Mouse (Mus musculus) neural tube, embryonic 13.5 days (tissue): ENCODE results near the gene Nrxn3. TPM values are rescaled to one million over a fixed set of nuclear protein-coding genes. Genes with fewer than 3 reads are reported as not detected.

Experiments used
- ATAC-seq: fragments of 200-750 bp; cut with Nextera tagmentation; 2 replicates; pipeline ENCODE4 v1.8.0; 2017; ENCODE audit warnings: low read depth, mild to moderate bottlenecking, moderate TSS enrichment, moderate library complexity
- H3K27ac ChIP-seq: fragments of 300-500 bp; sonication (generic); replicated peaks from 2 replicates; pipeline ENCODE4 v1.5.1; 2015; ENCODE audit warnings: moderate library complexity, mild to moderate bottlenecking, inconsistent platforms
- H3K27me3 ChIP-seq: fragments of 300-500 bp; sonication (generic); 2 replicates; pipeline ENCODE4 v1.6.1; 2015; ENCODE audit warnings: mild to moderate bottlenecking, inconsistent platforms
- H3K36me3 ChIP-seq: fragments of 300-500 bp; sonication (generic); 2 replicates; pipeline ENCODE4 v1.6.1; 2015; ENCODE audit warnings: mild to moderate bottlenecking, inconsistent platforms
- H3K4me1 ChIP-seq: fragments of 300-500 bp; sonication (generic); replicated peaks from 2 replicates; pipeline ENCODE4 v1.6.1; 2015; ENCODE audit warnings: inconsistent platforms
- H3K4me2 ChIP-seq: fragments of 300-500 bp; sonication (generic); 2 replicates; pipeline ENCODE4 v1.6.1; 2015; ENCODE audit warnings: inconsistent platforms, mild to moderate bottlenecking, moderate library complexity
- H3K4me3 ChIP-seq: fragments of 300-500 bp; sonication (generic); 2 replicates; pipeline ENCODE4 v1.5.1; 2015; ENCODE audit warnings: mild to moderate bottlenecking, inconsistent platforms
- H3K9ac ChIP-seq: fragments of 300-500 bp; sonication (generic); 2 replicates; pipeline ENCODE4 v1.6.1; 2015; ENCODE audit warnings: moderate library complexity, mild to moderate bottlenecking, inconsistent platforms
- H3K9me3 ChIP-seq: fragments of 300-500 bp; sonication (generic); 2 replicates; pipeline ENCODE4 v1.6.1; 2016; ENCODE audit warnings: inconsistent platforms
- WGBS: fragments of 180-500 bp; shearing (Covaris S2); methylation state at CpG from one replicate; pipeline ENCODE4 v1.1.7; 2015; 5-methylcytosine and 5-hydroxymethylcytosine counted together
- polyA plus RNA-seq: library from polyadenylated mRNA; unstranded; fragments of >200 nt; fragmentation: Nextera tagmentation; extraction: Ambion mirVana; gene quantifications from 2 replicates; pipeline ENCODE4 v1.2.1, GENCODE M21; 2015

The Nrxn3 gene
- polyA plus RNA-seq, 1 experiment from 2014 or later: 69.7 TPM

DNA sequence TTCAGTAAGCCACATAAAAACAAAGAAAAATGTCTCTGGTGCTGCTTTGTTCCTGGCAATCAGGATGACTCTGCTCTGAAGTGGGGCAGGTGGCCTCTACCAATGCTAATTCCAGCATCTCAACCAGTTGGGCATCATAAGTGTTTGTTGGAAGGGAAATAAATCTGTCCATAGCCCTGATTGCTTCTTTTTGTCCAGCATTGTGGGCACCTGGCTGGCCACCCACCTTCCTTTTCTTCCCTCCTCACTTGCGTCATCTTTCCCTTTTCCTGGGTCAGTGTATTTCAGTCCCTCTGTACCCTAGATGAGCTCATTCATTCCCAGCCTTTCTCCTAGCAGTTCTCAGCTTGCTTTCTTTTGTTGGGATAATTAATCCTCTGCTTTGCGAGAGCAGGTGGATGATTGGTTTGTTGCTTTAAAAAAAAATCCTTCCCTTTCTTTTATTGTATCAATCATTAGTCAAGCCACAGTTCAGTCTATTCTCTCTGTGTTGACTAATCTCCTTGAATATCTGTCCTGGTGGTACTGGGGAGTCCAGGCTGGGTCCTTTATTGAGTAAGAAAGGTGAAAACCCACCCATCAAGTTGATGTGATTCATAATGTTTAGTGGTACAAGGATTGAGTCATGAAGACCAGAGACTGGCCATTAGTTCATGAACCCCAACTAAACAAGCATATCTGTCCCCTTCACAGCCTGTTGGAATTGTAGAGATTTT, 719.8 kb downstream of the Nrxn3 start:
- H3K9ac ChIP-seq: no peak overlapping the region
- H3K27me3 ChIP-seq: no peaks in the 10 kb centered on the region
- H3K4me1 ChIP-seq: no peaks in the 10 kb centered on the region
- H3K4me3 ChIP-seq: no peak overlapping the region
- no peak overlapping the region for H3K4me2 ChIP-seq
- no peaks in the 10 kb centered on the region for H3K36me3 ChIP-seq
- no peak overlapping the region for H3K27ac ChIP-seq
- ATAC-seq: no peak
- no peaks in the 10 kb centered on the region for H3K9me3 ChIP-seq
- 28% methylated on average over 2 of the region's 2 CpGs for WGBS

- ATAC-seq: peak; percentile 50; the same call in 1 of the 2 replicates
- no peaks in the 10 kb centered on the region for H3K4me1 ChIP-seq
- WGBS: 2% methylated on average over 2 of the region's 2 CpGs
- H3K4me2 ChIP-seq: no peak overlapping the region
- no peaks in the 10 kb centered on the region for H3K36me3 ChIP-seq
- H3K9ac ChIP-seq: no peak overlapping the region
- no peak overlapping the region for H3K27ac ChIP-seq
- no peaks in the 10 kb centered on the region for H3K9me3 ChIP-seq
- no peak overlapping the region for H3K4me3 ChIP-seq
- no peaks in the 10 kb centered on the region for H3K27me3 ChIP-seq
These were observed 728.1 kb downstream of the Nrxn3 start for GRCm38 (mm10) chr12:89450667-89451298.

- WGBS: 88% methylated on average over 2 of the region's 2 CpGs
- Histone ChIP-seq H3K4me3 (no peak overlapping the region), H3K27me3 (no peaks in the 10 kb centered on the region), H3K36me3 (no peaks in the 10 kb centered on the region), H3K27ac (no peak overlapping the region), H3K9ac (no peak overlapping the region), H3K4me2 (no peak overlapping the region), H3K4me1 (no peaks in the 10 kb centered on the region), H3K9me3 (no peaks in the 10 kb centered on the region)
- ATAC-seq: no peak
These were observed 747.5 kb downstream of the Nrxn3 start for GRCm38 (mm10) chr12:89470226-89470625.

- H3K36me3 ChIP-seq: no peaks in the 10 kb centered on the region
- H3K4me3 ChIP-seq: no peak overlapping the region
- no peak overlapping the region for H3K9ac ChIP-seq
- no peaks in the 10 kb centered on the region for H3K27me3 ChIP-seq
- no peaks in the 10 kb centered on the region for H3K9me3 ChIP-seq
- 64% methylated on average over 2 of the region's 2 CpGs for WGBS
- no peak overlapping the region for H3K4me2 ChIP-seq
- no peaks in the 10 kb centered on the region for H3K4me1 ChIP-seq
- no peak for ATAC-seq
- H3K27ac ChIP-seq: no peak overlapping the region
These were observed 748.6 kb downstream of the Nrxn3 start for GRCm38 (mm10) chr12:89471289-89471688.

DNA sequence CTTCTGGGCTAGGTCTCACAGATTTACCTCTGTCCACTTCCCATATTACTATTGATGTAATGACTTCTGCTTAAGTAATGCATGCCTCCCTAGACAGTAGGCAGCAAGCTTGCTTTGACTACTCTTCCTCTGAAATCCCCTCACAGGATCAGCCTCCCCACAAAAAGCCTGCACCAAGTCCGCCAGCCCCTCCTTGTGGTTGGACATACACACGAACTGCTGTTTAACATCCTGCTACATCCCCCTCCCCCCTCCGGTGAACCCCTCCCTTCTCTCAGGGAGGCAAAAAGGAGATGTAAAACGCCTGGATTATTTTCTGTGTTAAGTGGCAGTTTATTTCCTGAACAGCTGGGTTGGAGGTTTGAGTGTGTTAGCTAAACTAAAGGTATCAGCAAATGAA, 749.2 kb downstream of the Nrxn3 start:
- Histone ChIP-seq H3K4me2 (no peak overlapping the region), H3K4me1 (no peaks in the 10 kb centered on the region), H3K36me3 (no peaks in the 10 kb centered on the region), H3K4me3 (no peak overlapping the region), H3K27me3 (no peaks in the 10 kb centered on the region), H3K27ac (no peak overlapping the region), H3K9ac (no peak overlapping the region), H3K9me3 (no peaks in the 10 kb centered on the region)
- ATAC-seq: no peak
- WGBS: 53% methylated on average over 4 of the region's 4 CpGs

DNA sequence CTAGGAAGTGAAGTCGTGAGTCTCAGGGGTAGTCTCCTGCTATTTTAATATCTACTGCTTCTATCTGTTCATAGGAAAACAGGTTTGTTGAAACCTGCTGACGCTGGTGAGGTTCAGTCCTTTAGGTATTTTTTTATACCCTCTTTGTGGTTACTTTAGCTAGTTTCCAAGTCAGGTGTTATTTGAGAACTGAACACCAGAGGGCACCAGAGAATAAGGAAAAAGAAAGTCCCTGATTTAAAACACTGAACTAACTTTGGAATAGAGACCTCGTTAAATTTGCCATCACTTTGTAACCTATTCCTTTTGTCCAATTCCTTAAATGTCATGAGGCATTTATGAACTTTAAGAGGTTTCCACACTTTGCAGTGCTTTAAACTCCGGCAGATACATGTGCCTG, 756.4 kb downstream of the Nrxn3 start:
- Histone ChIP-seq H3K4me1 (no peaks in the 10 kb centered on the region), H3K27ac (no peak overlapping the region), H3K36me3 (no peaks in the 10 kb centered on the region), H3K4me3 (no peak overlapping the region), H3K9me3 (no peaks in the 10 kb centered on the region), H3K27me3 (no peaks in the 10 kb centered on the region), H3K4me2 (no peak overlapping the region), H3K9ac (no peak overlapping the region)
- no peak for ATAC-seq
- WGBS: 25% methylated on average over 4 of the region's 4 CpGs

DNA sequence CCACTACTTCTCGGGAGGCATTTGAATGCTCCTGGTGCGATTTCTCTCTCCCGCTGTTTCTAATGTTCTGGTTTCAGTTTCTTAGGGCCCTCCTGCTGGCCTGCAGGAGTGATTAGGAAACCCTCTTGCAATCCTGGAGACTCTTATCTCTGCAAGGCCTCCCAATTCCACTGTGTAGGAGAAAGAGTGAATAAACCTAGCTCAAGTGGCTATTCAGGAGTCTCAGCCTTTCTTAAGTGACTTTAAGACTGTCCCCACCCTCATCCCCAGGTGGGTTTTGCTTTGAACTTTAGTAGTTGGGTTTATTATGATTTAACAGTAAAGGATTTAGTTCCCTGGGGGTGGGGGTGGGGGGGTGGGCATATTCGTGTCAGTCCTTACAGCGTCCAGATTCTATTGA, 759.5 kb downstream of the Nrxn3 start:
- H3K4me3 ChIP-seq: no peak overlapping the region
- H3K4me2 ChIP-seq: no peak overlapping the region
- H3K9me3 ChIP-seq: no peaks in the 10 kb centered on the region
- no peaks in the 10 kb centered on the region for H3K27me3 ChIP-seq
- no peak for ATAC-seq
- WGBS: 20% methylated on average over 5 of the region's 5 CpGs
- H3K9ac ChIP-seq: no peak overlapping the region
- no peaks in the 10 kb centered on the region for H3K4me1 ChIP-seq
- no peak overlapping the region for H3K27ac ChIP-seq
- H3K36me3 ChIP-seq: no peaks in the 10 kb centered on the region

GRCm38 (mm10) chr12:89504026-89504425, 781.4 kb downstream of the Nrxn3 start:
- 0 out of 2 replicates have a peak, but pooled peaks have one; percentile 30 for ATAC-seq
- Histone ChIP-seq H3K36me3 (no peaks in the 10 kb centered on the region), H3K27ac (no peak overlapping the region), H3K27me3 (no peaks in the 10 kb centered on the region), H3K4me3 (no peak overlapping the region), H3K9me3 (no peaks in the 10 kb centered on the region), H3K4me2 (no peak overlapping the region), H3K9ac (no peak overlapping the region), H3K4me1 (peaks cover 7% of the 10 kb centered on the region; the same call in 1 of the 2 replicates)
- WGBS: 41% methylated on average over 3 of the region's 3 CpGs

GRCm38 (mm10) chr12:89505121-89505764, 782.6 kb downstream of the Nrxn3 start:
- peaks cover 7% of the 10 kb centered on the region; the same call in 1 of the 2 replicates for H3K4me1 ChIP-seq
- H3K4me3 ChIP-seq: no peak overlapping the region
- no peaks in the 10 kb centered on the region for H3K27me3 ChIP-seq
- no peaks in the 10 kb centered on the region for H3K36me3 ChIP-seq
- 16% methylated on average over 2 of the region's 2 CpGs for WGBS
- no peak overlapping the region for H3K4me2 ChIP-seq
- ATAC-seq: peak; percentile 66
- no peaks in the 10 kb centered on the region for H3K9me3 ChIP-seq
- peak overlapping the region; percentile 38; the same call in 1 of the 2 replicates for H3K27ac ChIP-seq
- no peak overlapping the region for H3K9ac ChIP-seq

DNA sequence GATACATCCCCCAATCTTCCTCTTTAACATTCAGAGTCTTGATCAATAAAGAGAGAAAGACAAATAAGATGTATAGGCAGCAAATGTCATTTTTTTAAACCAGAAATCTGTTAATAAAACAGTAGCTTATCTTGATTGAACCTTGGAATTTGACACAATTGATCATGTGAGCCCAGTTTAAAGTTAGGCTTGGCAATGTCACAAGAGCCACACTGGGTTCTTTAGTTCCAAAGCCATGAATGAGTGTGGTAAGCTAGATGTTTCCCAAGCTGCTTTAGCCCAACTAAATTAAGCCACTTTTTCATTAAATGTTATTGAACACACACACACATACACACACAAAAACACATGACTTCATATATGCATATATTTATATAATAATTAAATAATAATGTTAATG, 786.3 kb downstream of the Nrxn3 start:
- no peak for ATAC-seq
- no peak overlapping the region for H3K4me3 ChIP-seq
- no peak overlapping the region for H3K27ac ChIP-seq
- no peaks in the 10 kb centered on the region for H3K36me3 ChIP-seq
- H3K4me2 ChIP-seq: no peak overlapping the region
- H3K9ac ChIP-seq: no peak overlapping the region
- H3K4me1 ChIP-seq: peaks cover 5% of the 10 kb centered on the region; the same call in 1 of the 2 replicates
- no peaks in the 10 kb centered on the region for H3K27me3 ChIP-seq
- no peaks in the 10 kb centered on the region for H3K9me3 ChIP-seq

- Histone ChIP-seq H3K27me3 (no peaks in the 10 kb centered on the region), H3K4me3 (no peak overlapping the region), H3K36me3 (no peaks in the 10 kb centered on the region), H3K9me3 (no peaks in the 10 kb centered on the region), H3K9ac (no peak overlapping the region), H3K27ac (no peak overlapping the region), H3K4me2 (no peak overlapping the region), H3K4me1 (no peaks in the 10 kb centered on the region; the same call in 1 of the 2 replicates)
- WGBS: 45% methylated on average over 7 of the region's 7 CpGs
- ATAC-seq: 0 out of 2 replicates have a peak, but pooled peaks have one; percentile 32
These were observed 791.1 kb downstream of the Nrxn3 start for GRCm38 (mm10) chr12:89513759-89514158.

DNA sequence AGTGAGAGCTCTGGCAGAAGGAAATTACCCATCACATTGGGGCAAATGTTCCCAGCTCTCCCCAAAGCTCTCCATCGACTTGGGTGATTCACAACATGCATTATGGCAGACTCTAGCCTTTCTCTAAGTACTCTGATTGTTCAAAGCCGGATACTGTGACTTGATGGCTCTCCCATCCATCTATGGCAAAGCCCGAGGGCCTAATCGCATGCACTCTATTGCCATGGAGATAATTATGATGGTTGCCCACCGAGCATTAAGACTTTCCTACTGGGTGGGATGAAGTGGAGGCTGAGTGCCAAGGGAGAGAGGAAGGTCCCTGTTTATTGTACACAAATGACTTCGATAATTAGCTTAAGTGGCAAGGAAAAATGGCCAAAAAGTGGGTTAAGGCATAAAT, 793.4 kb downstream of the Nrxn3 start:
- Histone ChIP-seq H3K27ac (peak overlapping the region; percentile 46; the same call in 1 of the 2 replicates), H3K9ac (no peak overlapping the region), H3K4me3 (no peak overlapping the region), H3K27me3 (no peaks in the 10 kb centered on the region), H3K9me3 (no peaks in the 10 kb centered on the region), H3K4me1 (no peaks in the 10 kb centered on the region; the same call in 1 of the 2 replicates), H3K36me3 (no peaks in the 10 kb centered on the region), H3K4me2 (no peak overlapping the region)
- 38% methylated on average over 6 of the region's 6 CpGs for WGBS
- ATAC-seq: peak; percentile 53; the same call in 1 of the 2 replicates
